Mouse (Mus musculus): ENCODE measurements around the gene Diaph2. TPM values are rescaled to one million over a fixed set of nuclear protein-coding genes. Genes with fewer than 3 reads are reported as not detected.
"Not testable (repeated sequence)": the region's sequence is repeated elsewhere in the genome, so short reads cannot be mapped to it uniquely, and the experiment has no call there.

The Diaph2 gene
- total RNA-seq, 2 experiments from 2014 or later: 26.6 to 27.4 TPM

DNA sequence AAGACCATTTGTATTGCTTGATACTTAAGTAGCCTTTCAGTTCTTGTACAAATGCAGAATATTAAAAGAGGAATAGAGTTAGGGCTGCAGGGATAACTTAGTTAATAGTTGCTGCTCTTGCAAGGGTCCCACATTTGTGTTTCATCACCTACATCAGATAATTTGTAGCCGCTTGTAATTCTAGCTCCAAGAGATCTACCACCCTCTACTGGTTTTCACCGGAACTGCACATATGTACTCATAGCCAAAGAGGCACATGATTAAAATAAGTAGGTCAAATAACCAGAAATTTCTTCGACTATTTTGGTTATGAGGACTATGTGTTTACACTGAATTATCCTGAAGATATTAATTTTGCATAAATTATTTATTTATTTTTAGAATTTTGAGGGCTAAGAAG lies 134.9 kb downstream of the Diaph2 start:
- intact Hi-C loops (cut with DNase I): no loop called here
- Histone ChIP-seq H3K27ac (no peak overlapping the region), H3K4me3 (no peak overlapping the region)
- DNase-seq (ENCODE audit: extremely low spot score in 1 of 2, low spot score in 2 of 2): no peak
- peak; percentile 68 for TF ChIP-seq CTCF (IDR thresholded peaks at IDR 0.05)

DNA sequence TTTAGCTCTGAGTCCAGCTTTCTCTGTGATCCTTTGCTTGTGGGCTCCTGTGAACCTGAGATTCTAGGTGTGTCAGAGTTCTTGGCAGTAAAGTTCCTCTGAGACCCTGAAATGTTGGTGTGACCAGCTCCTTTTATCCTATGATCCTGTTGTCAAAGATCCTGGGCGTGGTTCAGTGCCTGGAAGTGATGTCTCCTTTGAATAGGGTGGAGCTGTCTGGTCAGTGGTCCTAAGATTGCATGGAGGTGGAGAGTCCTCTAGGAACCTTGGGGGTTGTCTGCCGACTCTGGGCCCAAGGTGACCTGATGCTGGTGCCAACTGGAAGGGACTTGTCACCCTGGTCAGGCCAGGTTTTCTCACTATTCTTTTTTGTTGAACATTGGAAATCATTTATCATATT lies 176.3 kb downstream of the Diaph2 start:
- DNase-seq (ENCODE audit: extremely low spot score in 1 of 2, low spot score in 2 of 2): no peak
- Histone ChIP-seq H3K4me3 (no peak overlapping the region), H3K27ac (no peak overlapping the region)
- intact Hi-C loops (cut with DNase I): no loop called here
- no peak for TF ChIP-seq CTCF (IDR thresholded peaks at IDR 0.05)

GRCm38 (mm10) chrX:129974816-129975215 lies 225.3 kb downstream of the Diaph2 start:
- TF ChIP-seq CTCF (IDR thresholded peaks at IDR 0.05): peak; percentile 36
- intact Hi-C loops (cut with DNase I): no loop called here
- Histone ChIP-seq H3K4me3 (no peak overlapping the region), H3K27ac (no peak overlapping the region)
- DNase-seq (ENCODE audit: extremely low spot score in 1 of 2, low spot score in 2 of 2): no peak

- no peak overlapping the region for H3K27ac ChIP-seq
Measured at GRCm38 (mm10) chrX:130008210-130008609, 258.7 kb downstream of the Diaph2 start.

GRCm38 (mm10) chrX:130019735-130020134 lies 270.2 kb downstream of the Diaph2 start:
- intact Hi-C loops (cut with DNase I): no loop called here
- no peak for DNase-seq (ENCODE audit: extremely low spot score in 1 of 2, low spot score in 2 of 2)

More at GRCm38 (mm10) chrX:130008210-130008609, 258.7 kb downstream of the Diaph2 start:
- H3K4me3 ChIP-seq: no peak overlapping the region
- TF ChIP-seq CTCF (IDR thresholded peaks at IDR 0.05): no peak; the same call in 1 of the 2 replicates
- no peak for DNase-seq (ENCODE audit: extremely low spot score in 1 of 2, low spot score in 2 of 2)
- intact Hi-C loops (cut with DNase I): no loop called here

DNA sequence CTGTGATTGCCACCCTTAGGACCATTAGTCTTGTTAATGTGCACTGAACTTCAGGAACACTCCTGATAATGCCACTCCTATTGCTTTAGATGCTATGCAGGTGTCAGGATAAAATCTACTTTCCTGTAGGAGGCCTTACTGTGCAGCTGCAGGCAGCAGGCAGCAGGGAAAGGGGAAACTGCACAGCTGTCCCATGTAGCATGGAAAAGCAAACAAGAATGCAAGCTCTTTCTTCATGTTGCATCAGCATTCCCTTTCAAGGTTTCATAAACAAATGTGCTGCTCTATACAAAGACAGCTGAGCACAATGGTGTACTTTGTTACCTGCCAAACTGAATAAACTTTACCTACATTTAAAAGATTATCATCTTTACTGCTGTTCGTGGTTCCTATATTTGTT lies 295.0 kb downstream of the Diaph2 start:
- intact Hi-C loops (cut with DNase I): no loop called here
- no peak for DNase-seq (ENCODE audit: extremely low spot score in 1 of 2, low spot score in 2 of 2)

More at GRCm38 (mm10) chrX:130019735-130020134, 270.2 kb downstream of the Diaph2 start:
- Histone ChIP-seq H3K27ac (no peak overlapping the region), H3K4me3 (no peak overlapping the region)
- no peak for TF ChIP-seq CTCF (IDR thresholded peaks at IDR 0.05)

GRCm38 (mm10) chrX:130149216-130149615 lies 399.7 kb downstream of the Diaph2 start:
- peak; percentile 23 for TF ChIP-seq CTCF (IDR thresholded peaks at IDR 0.05)
- Histone ChIP-seq H3K27ac (no peak overlapping the region), H3K4me3 (no peak overlapping the region)
- no peak for DNase-seq (ENCODE audit: extremely low spot score in 1 of 2, low spot score in 2 of 2)
- intact Hi-C loops (cut with DNase I): no loop called here

More for the DNA sequence above, 295.0 kb downstream of the Diaph2 start:
- H3K27ac ChIP-seq: no peak overlapping the region
- no peak overlapping the region for H3K4me3 ChIP-seq
- TF ChIP-seq CTCF (IDR thresholded peaks at IDR 0.05): no peak

- intact Hi-C loops (cut with DNase I): no loop called here
- Histone ChIP-seq H3K27ac (no peak overlapping the region), H3K4me3 (no peak overlapping the region)
- no peak for DNase-seq (ENCODE audit: extremely low spot score in 1 of 2, low spot score in 2 of 2)
- no peak for TF ChIP-seq CTCF (IDR thresholded peaks at IDR 0.05)
Measured at GRCm38 (mm10) chrX:130152164-130152563, 402.6 kb downstream of the Diaph2 start.

GRCm38 (mm10) chrX:130173126-130173525 lies 423.6 kb downstream of the Diaph2 start:
- DNase-seq (ENCODE audit: extremely low spot score in 1 of 2, low spot score in 2 of 2): no peak
- no peak overlapping the region for H3K27ac ChIP-seq
- H3K4me3 ChIP-seq: no peak overlapping the region
- no peak for TF ChIP-seq CTCF (IDR thresholded peaks at IDR 0.05)
- intact Hi-C loops (cut with DNase I): no loop called here

DNA sequence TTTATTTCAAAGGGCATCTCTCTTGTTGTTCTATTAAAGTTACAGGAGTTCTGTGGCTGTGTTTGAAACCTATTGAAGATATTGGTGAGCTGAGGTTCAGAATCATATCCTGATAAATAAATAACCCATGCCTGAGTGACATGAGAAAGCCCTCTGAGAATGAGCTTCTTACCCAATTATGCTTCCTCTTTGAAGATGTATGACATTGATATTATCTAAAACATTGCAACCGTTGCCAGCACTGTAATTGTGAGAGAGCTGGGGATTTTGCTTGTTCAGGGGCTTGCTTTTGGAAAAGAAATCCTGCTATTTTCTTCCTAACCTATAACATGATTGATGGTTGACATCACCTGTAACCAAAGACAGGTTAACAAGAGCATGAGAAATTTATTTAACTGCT lies 438.3 kb downstream of the Diaph2 start:
- intact Hi-C loops (cut with DNase I): no loop called here
- Histone ChIP-seq H3K4me3 (no peak overlapping the region), H3K27ac (no peak overlapping the region)
- no peak for TF ChIP-seq CTCF (IDR thresholded peaks at IDR 0.05)
- no peak for DNase-seq (ENCODE audit: extremely low spot score in 1 of 2, low spot score in 2 of 2)

DNA sequence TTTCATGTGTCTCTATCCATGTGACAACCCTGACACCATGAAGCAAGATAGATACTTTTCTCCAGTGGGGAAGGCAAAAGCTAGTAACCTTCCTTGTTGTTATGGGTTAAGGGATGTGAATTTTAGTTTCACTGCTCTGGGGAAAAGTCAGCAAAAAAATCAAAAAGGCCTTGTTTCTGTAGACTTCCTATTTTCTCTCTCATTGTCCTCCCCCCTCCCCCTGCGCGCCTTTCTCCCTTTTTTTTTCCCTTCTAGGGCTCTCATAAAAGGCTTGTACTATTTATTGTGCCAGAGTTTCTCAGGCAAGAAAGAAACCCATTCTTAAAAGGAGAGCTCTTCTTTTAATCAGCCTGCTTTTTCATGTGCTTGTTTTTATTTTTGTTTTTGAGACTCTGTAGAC lies 438.9 kb downstream of the Diaph2 start:
- TF ChIP-seq CTCF (IDR thresholded peaks at IDR 0.05): no peak

DNA sequence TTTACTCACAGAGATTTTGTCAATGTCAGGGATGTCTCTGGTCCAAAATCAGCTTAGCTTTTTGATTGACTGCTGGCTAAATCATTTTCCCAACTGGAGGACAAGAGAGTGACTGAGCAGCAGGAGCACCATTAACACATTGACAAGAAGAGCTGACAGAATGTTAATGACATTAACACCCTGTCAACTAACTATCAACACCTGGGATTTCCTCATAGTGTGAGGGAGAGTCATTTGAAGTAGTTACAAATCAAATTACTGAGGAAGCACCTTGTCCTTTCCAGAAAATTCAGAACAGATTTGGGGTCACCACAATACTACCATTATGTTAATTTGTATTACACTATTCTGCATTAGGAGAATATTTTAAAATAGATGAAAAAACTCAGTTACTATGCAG lies 439.7 kb downstream of the Diaph2 start:
- no peak for TF ChIP-seq CTCF (IDR thresholded peaks at IDR 0.05)
- intact Hi-C loops (cut with DNase I): no loop called here
- Histone ChIP-seq H3K4me3 (no peak overlapping the region), H3K27ac (no peak overlapping the region)
- DNase-seq (ENCODE audit: extremely low spot score in 1 of 2, low spot score in 2 of 2): no peak

More for the DNA sequence above, 438.9 kb downstream of the Diaph2 start:
- intact Hi-C loops (cut with DNase I): no loop called here
- DNase-seq (ENCODE audit: extremely low spot score in 1 of 2, low spot score in 2 of 2): no peak
- Histone ChIP-seq H3K4me3 (no peak overlapping the region), H3K27ac (no peak overlapping the region)

- DNase-seq (ENCODE audit: extremely low spot score in 1 of 2, low spot score in 2 of 2); H3K4me3 ChIP-seq; H3K27ac ChIP-seq; intact Hi-C loops (cut with DNase I): not testable (repeated sequence)
Measured at GRCm38 (mm10) chrX:130197412-130197811, 447.9 kb downstream of the Diaph2 start.

Measured in left cerebral cortex, adult 2 months (tissue).